Mouse (Mus musculus): ENCODE data around the gene Spata6.

The Spata6 gene

GRCm38 (mm10) chr4:111719776-111720661 is at the start of gene Spata6:
Gene Spata6 (plus strand): TSS chr4:111719984.
- peak; percentile 95 for DNase-seq

GRCm38 (mm10) chr4:111670566-111671421 is 49.0 kb upstream of the Spata6 start:
- DNase-seq, result no peak

- DNase-seq, result no peak
These were observed 48.3 kb upstream of the Spata6 start for GRCm38 (mm10) chr4:111671440-111671839.

DNA sequence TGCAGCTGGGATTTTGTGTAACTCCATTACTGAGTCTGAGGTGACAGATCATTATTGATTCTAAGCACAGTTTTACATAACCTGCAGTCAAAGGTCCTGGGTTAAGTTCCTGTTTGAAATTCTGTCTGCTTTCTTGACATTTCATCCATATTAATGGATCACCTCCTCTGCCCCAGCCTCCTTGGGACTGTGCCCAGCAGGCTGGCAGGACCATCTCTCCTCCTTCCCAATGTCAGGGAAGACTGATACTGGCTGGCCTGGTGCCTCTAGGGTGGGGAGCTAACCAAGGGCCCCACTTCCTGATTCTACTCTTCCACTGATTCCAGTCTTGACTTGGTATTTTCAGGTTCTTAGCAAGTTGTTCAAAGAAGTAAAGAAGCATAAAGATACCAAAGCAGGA is 45.9 kb upstream of the Spata6 start:
- DNase-seq, result peak; percentile 4

GRCm38 (mm10) chr4:111681926-111682325 is 37.9 kb upstream of the Spata6 start:
- DNase-seq, result no peak

DNA sequence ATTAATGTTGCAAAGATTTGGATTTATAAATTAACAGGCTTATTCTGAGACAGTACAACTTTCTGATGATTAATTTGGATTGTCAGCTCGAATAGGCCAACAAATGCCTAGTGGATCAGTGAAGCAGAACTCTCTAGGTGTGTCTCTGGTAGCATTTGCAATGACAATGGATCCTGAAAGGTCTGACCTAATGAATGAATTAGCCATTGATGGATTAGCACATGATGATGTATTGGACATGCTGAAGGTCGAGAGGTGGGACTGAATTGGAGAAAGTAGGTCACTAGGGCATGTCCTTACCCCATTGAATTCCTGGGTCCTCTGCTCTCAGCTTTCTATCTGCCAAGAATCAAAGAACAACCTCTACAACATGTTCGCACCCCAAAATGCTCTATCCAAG is 37.0 kb upstream of the Spata6 start:
- no peak for DNase-seq

- DNase-seq, result no peak
These were observed 35.9 kb upstream of the Spata6 start for GRCm38 (mm10) chr4:111683843-111684242.

DNA sequence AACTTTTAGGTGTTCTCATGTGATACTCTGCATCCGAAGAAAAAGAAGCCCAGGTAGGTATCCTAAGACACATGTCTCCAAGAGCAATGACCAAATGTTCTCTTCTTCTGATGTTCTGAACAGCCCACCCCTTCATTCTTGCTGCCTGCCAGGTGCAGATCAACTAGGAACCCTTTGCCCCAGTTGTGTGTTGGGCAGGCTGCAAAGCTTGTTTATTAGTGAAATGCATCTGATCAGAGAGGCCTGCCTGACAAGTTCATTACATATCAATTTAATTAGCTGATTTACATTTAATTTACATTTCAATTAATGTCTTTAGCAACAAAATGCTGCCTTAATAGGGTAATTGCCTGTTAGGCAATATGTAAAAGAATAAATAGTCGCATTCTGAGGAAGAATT is 33.8 kb upstream of the Spata6 start:
- no peak for DNase-seq

GRCm38 (mm10) chr4:111686951-111687350 is 32.8 kb upstream of the Spata6 start:
- DNase-seq, result peak; percentile 45

GRCm38 (mm10) chr4:111687613-111688012 is 32.2 kb upstream of the Spata6 start:
- DNase-seq, result peak; percentile 87

DNA sequence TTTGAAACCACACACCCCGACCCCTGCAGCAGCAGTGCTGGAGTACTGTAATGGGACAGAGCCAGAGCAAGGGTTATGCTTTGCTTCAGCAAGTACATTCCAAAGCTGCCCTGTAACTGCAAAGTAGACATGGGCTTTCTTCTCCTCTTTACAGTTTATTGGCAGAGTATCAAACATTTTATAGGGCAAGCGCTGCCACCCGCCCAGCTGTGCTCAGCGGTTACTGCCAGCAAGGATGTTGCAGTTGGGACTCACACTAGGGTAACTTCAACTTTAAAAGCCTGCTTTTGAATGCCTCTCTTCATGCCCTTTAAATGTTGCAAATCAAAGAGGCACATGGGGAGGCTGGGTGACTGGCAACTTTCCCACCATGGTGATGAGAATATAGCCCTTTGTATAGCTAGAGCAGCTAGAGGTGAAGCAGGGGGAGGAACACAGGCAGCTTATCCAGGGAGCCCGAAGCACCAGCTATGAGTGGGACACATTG is 28.7 kb upstream of the Spata6 start:
- DNase-seq, result no peak

- DNase-seq, result peak; percentile 69
These were observed 18.4 kb upstream of the Spata6 start for GRCm38 (mm10) chr4:111701381-111701780.

DNA sequence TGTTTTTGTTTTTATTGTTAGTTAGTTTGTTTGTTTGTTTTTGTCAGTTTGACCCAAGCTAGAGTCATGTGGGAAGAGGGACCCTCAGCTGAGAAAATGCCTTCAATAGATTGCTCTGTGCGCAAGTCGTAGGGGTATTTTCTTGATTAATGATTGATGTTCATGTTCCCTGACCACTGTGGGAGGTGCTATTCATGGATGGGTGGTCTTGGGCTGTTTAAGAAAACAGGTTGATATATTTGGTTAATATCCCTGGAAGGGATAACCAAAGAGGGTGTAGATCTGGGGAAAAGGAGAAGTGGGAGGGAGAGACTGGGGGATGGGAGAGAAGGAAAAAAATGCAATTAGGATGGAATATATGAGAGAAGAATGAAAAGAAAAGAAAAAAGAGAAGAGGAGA is 15.7 kb upstream of the Spata6 start:
- DNase-seq, result peak; percentile 27

DNA sequence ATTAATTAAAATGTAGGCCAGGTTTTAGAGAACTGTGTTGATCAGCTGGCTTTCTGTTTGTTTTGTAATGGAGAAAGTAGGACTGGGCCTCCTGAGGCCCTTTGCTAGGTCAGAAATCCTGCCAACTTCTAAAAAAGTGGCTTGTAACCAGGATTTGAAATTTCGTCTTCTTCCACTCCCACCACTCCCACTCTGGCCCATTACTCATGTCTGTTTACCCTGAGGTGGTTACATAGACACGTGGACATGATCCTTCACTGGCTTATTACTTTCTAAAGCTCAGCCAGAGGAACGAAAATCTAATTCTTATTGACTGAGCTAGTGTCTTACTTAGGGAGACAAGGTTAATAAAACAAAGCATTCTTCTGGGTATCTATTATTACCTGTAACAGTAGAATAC is 14.8 kb upstream of the Spata6 start:
- no peak for DNase-seq

DNA sequence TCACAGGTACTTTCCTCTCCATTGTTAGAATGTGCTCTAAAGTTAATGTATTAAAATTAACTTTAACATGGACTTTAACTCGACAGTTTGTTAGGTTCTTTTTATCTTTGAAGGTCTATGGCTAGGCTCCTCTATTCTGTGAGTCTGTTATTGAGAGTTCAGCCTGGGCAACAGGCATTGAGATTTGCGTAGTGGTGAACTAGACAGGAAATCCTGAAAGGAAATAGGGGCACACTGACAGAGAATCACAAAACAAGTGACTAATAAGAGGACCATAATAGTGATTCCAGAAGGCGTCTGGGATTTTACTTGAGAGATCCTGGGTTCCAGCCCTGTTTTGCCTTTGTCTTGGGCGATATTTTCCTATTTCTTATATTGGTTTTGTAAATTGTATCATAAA is 488 bp upstream of the Spata6 start:
- DNase-seq, result no peak

- no peak for DNase-seq
These were observed 849 bp downstream of the Spata6 start for GRCm38 (mm10) chr4:111720662-111721003.

DNA sequence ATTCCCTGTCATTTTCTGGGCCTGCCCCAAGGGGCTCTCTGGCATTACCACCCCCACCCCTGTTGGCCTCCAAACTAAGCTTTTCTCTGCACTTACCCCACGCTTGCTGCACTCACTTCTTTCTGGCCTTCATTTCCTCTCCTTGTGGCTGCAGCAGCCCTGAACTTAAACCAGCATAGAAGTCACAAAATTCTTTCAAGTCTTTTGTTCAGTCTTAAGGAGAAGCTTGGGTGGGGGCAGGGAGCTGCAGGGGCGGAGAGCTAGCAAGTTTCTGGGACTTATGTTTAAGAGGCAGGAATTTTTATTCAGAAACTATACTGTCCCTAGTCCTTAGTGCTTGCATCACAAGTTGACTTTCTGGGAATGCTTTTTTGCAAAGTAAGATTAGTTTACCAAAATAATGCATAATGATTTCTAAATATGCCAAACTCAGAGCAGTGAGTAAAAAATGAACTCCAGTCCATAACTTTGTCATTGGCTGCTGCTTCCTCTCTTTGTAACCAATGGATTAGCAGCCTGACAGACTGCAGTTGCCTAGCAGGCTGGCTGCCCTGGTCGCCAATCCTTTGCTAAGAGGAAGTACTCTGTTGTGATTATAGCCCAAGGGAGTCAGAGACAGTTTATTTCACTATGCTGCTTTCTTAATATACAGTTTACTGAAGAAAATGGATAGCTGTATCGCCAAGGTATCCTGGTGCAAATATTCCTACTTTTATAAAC is 1.5 kb downstream of the Spata6 start:
- peak; percentile 22 for DNase-seq

DNA sequence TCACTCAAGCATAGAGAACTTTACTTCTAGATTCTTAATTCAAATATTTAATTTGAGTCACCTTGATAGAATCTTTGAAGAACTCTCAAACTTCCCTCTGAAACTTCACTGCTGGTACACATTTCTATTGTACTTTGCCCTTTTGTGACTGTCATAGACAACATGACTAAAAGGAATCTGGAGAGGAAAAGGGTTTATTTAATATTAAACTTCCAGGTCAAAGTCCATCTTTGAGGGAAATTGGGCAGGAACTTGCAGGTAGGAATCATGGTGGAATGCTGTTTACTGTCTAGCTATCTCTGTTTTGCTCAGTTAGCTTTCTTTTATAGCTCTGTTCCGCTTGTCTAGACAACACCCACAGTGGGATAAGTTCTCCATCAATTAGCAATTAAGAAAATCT is 17.8 kb downstream of the Spata6 start:
- DNase-seq, result peak; percentile 62

DNA sequence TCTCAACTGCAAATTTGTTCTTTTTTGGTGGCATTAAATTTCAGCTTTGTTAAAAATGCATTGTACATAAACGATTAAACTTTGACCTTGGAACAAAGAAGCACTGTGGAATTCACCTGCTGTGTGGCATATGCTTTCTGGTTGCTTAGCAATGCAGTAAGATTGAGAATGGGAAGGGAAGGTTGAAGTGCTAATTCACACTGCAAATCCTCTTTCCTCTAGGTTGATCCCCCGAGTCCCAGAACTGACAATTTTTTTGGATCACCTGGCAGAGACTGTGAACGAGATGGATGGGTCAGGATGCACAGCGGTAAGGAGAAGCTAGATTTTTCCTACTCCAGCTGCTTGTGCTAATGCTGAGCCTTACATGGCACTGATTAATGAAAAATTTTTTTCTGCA is 60.7 kb downstream of the Spata6 start:
- DNase-seq, result no peak

- DNase-seq, result no peak
These were observed 80.1 kb downstream of the Spata6 start for GRCm38 (mm10) chr4:111799892-111800291.

- no peak for DNase-seq
These were observed 83.4 kb downstream of the Spata6 start for GRCm38 (mm10) chr4:111803164-111803563.

DNA sequence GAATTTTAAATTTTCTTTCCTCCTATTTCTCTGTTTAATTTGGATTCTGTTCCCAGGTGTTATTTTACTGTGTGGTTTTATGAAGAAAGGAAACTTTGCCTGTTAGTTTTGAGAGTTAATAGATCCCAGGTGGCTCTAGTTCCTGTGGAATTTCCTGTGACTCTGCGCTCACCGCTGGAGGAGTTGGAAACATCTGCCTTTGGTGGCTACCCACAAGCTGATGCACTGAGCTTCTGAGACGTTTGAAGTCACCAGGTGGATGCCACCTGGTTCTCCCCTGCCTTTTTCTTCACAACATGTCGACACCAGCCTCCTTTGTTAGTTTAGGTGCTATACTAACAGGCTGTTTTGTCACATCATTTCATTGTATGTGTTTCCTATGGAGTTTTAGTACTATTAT is 97.7 kb downstream of the Spata6 start:
- no peak for DNase-seq

- no peak for DNase-seq
These were observed 119.1 kb downstream of the Spata6 start for GRCm38 (mm10) chr4:111838882-111839281.
